Mouse (Mus musculus) T-helper 1 cell (primary cell): ENCODE data around the gene Pttg1ip.

Source experiments
- in situ Hi-C: fragments of 300-600 bp; cut with MboI, MseI; formaldehyde crosslinking; loops from one replicate; pipeline ENCODE4 v1.15.1; 2025; ENCODE audit warnings: high pct_unique_total_duplicates

Pttg1ip gene

DNA sequence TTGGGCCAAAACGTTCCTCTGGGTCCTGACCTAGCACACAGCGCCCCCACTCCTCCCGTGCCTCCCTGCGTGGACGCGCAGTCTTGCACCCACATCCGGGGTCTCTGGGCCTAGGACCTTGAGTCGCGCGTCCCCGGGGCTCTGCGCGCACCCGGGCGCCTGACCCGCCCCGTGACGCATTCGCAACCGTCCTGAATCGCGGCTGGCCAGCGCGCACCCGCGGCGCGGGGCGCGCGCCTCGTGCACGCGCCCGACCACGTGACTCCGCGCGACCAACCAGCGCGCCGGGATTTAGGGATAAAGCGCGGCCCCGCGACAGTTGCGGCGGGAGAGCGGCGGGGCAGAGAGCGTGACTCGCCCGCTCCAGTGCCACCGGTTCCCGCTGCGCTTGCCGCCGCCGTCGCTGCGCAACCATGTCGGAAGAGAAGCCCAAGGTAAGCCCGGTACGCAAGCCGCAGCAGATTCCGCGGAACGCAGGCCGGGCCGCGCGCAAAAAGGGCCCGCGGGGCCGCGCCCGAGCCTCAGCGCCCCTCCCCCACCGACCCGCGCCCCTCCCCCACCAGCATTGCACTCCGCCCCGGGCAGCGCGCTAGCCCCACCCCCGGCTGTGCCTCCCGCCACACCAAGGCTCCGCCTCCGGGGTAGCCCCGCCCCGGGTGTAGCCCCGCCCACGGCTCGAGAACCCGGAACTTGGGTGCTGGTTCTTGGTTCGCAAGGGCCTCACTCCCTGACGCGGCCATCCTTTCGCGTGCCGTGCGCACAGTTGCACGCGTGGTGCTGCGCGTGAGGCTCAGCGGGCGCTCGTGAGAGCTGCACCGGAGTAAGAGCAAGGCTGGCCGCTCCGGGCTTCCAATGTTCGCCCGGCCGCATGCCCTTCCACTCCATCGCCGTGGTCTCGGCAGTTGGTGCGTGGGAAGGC lies 24.6 kb downstream of the Pttg1ip start, which contains the start of the genes Sumo3 and Gm49325:
Sumo3 (plus strand) TSS at position 190 of the 919 bp plus-strand sequence.
Gm49325 (plus strand) TSS at position 290 of the 919 bp plus-strand sequence.
- in situ Hi-C loops, result no loop called here

DNA sequence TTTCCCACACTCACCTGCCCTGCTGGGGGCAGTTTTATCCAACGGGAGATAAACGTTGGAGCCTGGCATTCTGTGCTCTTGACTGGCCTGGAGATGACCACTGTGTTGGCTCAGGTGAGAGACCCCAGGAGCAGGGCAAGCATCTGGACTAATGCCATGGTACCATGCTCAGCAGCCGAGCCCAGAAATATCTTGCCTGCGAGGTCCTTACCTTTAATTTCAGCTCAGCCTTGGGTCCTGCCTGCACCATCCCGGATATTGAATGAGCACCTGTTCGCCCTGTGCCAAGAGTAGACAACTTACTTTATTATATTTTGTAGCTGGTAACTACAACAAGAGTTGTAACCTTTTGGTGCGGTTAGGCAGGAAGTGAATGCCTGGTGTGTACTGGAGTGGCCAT lies 25.3 kb downstream of the Pttg1ip start:
- in situ Hi-C loops, result no loop called here

DNA sequence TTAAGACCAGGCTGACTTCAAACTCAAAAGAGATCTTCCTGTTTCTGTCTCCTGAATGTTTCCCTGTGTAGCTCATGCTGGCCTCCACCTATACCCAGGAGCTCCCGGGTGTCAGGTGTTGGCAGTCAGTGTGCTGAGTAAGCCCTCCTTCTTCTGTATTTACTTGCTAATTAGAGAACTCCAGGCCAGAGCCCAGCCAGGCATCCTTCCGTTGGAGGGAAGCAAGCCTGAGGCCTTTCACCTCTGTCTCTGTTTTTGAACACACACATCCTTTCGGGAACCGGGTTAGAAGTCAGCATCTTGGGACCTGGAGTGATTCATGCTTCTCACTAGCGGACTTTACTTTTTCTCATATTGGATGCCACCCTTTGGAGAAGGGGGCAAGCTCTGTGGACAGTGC lies 25.9 kb downstream of the Pttg1ip start:
- in situ Hi-C loops, result no loop called here

DNA sequence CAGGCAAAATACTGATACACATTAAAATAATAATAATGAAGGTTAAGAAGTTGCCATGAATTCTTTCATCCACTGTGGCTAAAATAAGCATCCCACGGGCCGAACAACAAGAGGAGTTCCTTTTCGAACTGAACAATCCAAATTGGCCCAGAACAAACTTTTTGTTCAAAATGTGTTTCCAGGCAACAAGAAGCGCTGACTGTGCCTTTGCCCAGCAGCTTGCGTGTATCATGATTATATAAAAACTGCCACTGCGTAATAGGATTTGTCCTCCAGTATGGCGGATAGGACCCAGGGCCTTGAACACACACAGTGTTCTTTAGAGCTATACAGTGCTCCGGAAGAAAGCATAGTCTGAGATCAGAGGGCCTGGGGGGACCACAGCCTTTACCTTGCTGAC lies 27.1 kb downstream of the Pttg1ip start:
- in situ Hi-C loops, result no loop called here

DNA sequence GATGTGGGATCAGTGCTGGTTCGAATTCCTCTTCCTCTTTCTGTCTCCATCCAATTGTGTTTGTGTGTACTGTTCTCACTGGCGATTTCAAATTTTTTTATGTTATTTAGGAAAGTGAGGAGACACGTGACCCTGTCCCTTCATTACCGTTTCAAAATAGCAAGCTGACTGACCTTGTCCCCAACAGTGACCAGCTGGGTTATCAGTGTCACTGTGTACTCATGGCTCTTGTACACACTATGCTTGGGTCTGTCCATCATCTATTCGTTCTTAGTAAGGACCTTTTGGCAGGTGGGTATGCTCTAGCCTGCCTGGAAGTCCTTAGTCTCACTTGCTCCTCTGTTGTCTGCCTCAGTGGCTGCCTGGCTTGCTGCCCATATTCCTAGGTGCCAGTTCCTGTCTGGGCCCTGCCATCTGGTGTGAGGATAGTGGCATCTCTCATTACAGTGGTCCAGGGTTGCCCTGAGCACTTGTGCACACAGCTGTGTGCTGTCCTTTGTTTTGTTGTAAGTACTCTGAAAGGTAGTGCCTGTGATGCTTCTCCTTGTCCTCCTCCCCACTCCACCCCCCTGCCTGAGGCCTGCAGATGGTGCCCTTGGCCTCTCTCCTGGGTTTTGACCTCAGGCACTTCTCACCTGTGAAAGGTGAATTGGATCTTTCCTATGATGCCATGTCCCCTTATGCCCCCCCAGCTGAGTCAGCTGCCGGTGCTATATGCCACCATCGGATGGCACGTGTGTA lies 28.9 kb downstream of the Pttg1ip start:
- in situ Hi-C loops, result loop anchor here (5.0 kb wide), 1 partner anchor 1263 kb away; the partner anchor contains the start of gene Dip2a

DNA sequence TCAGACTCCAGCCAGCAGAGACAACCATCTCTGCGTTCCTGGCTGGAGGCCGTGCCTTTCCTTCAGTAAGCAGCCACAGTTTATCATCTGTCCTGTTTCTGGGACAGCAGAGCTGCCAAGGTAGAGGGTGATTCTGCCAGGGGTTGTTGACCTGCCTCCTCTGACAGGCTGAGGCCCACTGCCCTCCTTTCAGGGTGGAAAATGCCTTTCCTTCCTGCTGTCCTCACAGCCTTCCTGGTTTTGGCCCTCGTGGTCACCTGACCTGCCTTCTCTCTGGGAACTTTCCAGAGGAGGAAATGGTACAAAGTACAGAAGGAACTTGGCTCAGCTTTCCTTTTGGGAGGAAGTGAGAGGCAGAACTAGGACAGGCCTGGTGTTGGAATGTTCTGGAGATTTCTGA lies 31.9 kb downstream of the Pttg1ip start:
- in situ Hi-C loops, result loop anchor here (5.0 kb wide), 1 partner anchor 1266 kb away; the partner anchor contains the start of gene Dip2a

DNA sequence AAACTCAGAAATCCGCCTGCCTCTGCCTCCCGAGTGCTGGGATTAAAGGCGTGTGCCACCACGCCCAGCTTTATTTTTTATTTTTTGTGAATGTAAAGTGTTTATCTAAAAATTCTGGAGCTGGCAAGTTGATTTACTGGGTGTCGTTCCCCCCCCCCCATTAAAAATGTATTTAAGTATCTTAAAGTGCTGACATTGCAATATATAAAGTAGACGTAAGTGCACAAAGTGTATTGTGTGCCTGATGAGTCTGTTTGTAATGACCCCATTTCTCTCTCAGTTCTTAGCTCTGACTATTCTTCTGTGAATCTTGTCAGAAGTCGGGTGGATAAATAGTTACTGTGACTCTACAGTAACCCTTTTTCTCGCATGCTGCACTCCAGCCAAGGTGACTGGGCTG lies 34.1 kb downstream of the Pttg1ip start:
- in situ Hi-C loops, result no loop called here

DNA sequence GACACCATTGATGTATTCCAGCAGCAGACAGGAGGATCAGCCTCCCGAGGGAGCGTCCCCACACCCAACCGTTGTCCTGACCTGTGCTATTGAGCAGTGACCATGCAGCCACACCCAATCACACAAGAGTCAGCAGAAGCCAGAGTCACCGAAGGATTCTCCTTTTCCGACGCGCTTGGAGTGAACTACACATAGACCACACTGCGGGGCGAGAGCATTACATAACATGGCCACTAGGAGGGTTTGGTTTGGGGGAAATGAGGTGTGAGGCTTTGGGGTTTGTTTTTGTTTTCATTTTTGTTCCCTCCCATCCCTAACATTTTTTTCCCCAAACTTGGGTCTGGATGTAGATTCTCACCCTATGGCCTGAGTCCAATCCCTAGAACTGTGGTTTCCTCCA lies 34.6 kb downstream of the Pttg1ip start:
- in situ Hi-C loops, result no loop called here

DNA sequence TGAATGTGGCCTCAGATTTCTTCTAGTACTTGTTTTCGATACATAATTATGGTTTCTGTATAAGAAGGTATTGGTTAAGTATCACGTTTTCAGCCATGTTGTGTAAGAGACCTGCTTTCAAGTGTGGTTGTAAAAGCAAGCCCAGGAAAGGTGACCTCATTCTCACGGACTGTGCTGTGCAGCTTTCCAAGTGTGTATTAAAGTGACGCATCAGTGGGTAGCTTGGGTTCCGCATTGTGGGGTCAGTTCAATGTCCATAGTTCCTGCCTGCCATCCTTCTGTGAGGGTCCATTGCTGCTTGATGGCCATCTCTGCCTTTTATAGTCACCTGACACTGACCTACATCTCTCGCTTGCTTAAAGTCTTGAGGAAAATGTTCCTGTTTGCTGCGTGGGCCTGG lies 35.4 kb downstream of the Pttg1ip start:
- in situ Hi-C loops, result no loop called here

DNA sequence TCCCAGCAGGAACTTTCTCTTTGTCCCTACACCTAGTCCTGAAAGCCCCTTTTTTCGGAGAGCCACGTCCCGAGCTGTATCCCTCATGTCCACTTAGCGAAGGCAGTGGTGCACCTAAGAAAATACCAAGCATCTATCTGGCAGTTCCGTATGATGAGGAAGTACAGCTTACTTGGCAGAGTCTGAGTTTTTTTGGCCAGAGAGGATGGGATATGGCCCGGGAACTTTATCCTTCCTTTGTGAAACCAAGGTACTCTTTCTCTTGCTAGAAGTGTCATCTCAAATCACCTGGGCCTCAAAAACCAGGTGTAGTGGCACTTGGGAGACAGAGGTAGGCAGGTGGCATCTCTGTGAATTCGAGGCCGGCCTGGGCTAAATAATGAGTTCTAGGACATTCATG lies 40.0 kb downstream of the Pttg1ip start:
- in situ Hi-C loops, result loop anchor here (5.0 kb wide), 1 partner anchor 104 kb away; the partner anchor contains the start of gene Fam207a

DNA sequence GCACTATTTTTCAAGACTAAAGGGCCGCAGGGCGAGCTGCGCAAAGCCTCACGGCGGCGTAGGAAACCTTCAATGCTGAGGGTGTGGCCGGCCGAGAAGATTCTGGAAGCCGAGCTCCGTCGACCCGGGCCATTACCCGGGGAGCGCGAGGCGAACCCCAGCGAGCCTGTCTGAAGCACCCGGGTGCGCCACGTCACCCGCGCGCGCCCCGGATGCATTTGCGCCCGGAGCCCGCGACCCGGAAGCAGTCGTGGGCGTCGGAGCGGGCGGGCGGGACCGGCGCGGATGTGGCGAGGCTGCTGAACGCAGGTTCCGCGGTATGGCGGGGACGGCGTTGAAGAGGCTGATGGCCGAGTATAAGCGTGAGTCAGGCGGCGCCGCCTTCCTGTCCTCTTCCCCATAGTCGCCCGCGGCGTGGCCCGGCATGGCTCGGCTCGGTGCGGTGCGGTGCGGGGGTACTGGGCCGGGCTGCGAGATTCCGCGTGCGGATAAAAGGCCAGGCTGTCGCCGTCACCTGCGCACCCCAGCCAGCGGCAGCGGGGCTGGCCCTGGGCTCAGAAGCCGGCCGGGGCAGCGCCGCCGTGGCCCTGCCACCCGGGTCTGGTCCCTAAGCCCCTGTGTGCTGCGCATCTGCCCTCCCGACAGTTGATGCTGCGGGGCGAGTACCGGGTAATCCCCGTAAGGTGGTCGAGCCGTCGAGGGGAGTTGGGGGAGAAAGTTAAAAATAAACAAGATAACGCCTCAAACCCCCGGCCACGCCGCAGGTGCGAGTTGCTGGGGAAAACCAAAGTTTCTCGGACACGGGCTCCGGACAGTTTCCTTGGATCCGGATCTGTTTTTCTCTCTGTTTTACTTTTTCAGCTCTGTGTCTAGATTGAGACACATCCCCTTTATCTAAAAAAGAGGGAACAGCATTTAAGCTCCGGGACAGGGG lies 40.8 kb downstream of the Pttg1ip start, which contains the start of gene Ube2g2:
Ube2g2 (plus strand) TSS at position 221 of the 934 bp plus-strand sequence.
- in situ Hi-C loops, result loop anchor here (5.0 kb wide), 1 partner anchor 105 kb away; the partner anchor contains the start of gene Fam207a

DNA sequence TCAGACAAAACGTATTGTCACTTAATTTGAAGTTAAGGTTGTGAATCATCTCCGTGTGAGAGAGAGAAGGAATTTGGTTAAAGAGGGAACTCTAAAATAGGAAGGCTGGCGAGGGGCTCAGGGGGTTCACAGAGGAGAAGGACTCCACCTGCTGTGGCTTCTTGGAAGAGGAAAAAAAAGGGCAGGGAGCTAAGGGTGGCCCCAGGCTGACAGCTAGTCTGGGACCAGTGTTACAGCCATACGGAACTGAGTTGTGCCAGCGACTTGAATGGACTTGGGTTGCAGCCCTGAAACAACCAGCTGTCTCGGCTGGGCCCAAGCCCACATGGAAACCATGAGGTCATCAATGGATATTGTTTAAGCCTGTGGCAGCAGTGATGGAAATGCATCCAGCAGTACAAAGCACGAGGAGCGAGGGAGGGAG lies 41.6 kb downstream of the Pttg1ip start:
- in situ Hi-C loops, result loop anchor here (5.0 kb wide), 1 partner anchor 106 kb away; the partner anchor contains the start of gene Fam207a

DNA sequence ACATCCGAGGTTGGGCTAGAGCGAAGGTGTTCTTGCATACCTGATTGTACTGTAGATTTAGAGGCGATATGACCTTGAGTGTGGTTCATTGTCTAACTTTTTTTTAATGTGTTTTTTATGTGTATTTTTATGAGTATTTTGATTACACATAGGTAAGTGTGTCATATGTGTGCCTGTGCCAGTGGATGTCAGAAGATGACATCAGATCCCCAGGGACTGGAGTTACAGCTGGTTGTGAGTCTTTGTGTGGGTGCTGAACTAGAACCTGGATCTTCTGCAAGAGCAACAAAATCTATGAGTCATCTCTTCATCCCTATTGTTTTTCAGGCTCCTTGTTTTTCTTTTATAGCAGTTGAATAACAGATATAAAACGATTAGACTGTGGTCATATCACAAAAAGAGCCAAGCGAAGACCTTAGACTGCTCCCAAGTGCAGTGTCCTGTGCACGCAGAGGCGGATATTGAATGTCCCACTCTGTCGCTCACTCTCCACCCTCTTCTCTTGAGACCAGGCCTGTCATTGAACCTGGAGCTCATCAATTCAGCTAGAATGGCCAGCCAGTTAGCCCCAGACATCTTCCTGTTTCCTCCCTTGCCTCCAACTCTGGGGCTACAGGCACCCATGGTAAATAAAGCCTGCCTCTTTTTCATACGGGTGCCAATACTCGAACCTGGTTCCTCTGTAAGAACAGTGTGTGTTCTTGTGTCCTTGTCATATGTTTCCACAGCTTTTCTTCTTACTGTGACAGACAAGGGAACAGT lies 42.3 kb downstream of the Pttg1ip start:
- in situ Hi-C loops, result loop anchor here (5.0 kb wide), 1 partner anchor 107 kb away; the partner anchor contains the start of gene Fam207a

DNA sequence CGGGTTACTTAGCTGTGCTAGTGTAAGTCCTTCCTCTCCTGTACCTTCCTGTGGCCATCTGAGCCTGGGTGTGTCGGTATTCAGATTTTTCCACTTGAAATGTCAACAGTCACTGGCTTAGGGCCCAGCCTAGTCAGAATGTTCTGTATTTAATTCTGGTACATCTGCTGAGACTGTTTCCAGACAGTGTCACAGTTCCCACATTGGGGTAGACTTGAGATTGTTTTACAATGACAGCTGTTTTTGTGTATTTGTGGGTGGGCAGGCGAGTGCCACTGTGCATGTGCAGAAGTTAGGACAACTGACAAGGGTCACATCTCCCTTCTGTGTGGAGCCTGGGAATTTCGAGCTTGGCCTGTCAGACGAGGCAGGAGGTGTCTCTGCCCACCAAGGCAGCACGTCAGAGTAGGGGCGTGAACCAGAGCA lies 43.1 kb downstream of the Pttg1ip start:
- in situ Hi-C loops, result loop anchor here (5.0 kb wide), 1 partner anchor 107 kb away; the partner anchor contains the start of gene Fam207a

DNA sequence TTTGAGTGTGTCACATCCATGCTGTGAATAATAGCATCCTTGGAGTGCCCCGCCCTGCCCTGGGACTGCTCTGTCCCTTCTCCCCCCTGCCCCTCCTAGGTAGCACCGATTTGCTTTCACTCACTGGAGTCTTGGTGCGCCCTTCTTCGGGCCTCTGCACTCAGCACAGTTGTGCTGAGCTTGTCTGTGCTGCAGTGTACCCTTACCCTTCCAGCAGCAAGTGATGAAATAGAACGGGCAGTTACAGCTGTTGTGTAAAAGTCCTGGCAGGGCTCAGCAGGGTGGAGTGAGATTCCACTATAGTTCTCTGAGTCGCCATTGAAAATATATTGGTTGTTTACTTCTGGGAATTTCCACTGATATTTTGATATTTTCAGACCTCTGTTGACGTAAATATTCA lies 44.5 kb downstream of the Pttg1ip start:
- in situ Hi-C loops, result no loop called here

DNA sequence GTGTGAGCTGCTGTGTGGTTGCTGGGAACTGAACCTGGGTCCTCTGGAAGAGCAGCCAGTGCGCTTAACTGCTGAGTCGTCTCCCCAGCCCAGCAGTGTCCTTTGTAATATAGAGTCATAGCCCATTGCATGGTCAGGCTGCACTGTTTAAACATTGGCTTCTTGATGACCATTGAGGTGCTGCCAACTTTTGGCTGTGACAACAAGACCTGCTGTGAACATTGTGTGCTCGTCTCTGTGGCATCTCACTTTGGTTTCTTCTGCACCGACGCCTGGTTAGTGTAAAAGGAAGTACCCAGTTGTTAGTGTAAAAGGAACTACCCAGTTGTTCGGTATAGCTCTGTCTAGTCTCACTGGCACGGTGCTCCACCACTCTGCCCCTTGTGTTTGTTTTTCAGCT lies 45.1 kb downstream of the Pttg1ip start:
- in situ Hi-C loops, result no loop called here

DNA sequence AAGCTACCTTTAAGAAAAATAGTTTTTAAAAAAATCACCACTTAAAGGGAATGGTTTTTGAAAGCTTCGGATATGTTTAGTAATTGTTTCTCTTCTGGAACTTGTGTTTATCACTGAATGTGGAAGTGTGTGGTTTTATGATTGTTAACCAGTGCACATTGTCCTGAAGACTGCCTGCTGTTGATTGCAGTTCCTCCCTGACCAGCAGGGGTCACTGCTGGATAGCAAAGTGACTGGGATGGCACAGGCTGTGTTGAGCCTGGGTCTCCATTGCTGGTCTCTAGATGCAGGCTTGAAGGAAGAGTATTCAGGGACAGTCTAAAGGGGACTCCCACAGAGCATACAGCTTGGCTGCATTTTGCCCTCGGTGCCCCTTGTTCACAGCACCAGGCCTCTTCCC lies 46.0 kb downstream of the Pttg1ip start:
- in situ Hi-C loops, result no loop called here

DNA sequence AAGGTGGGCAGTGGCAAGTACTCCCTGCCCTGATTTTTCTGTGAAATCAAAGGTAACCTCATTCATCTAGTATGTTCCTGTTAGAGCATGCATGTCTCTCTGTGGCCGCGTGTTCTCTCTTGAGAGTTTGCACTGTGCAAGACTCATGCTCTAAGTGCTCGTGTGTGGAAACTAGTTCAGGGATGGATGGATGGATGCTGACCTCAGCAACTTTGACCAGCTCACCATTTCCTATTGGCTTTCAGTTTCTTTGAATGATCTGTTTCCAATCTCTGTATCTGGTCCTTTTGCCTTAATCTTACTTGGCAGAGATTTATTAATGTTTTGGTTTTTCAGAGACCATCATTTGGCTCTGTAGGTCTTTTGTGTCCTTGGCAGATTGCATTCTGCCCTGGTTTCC lies 47.6 kb downstream of the Pttg1ip start:
- in situ Hi-C loops, result no loop called here

DNA sequence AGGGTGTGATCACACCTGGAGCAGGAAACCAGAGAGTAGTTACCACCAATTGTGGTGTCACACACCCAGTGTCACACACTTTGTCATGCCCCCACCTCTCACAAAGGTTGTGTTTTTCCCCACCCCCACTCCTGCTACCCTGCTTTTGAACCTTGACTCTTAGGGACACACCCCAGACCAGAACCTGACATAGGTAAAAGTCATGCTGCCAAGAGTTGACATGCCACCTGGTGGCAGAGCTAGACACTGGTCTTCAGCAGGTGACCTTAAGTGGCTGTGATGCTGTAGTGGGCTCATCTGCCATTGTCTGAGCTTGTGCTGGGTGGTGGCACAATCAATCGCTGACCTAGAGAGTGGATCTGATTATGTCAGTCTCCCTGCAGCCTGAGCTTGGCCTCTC lies 48.5 kb downstream of the Pttg1ip start:
- in situ Hi-C loops, result no loop called here

DNA sequence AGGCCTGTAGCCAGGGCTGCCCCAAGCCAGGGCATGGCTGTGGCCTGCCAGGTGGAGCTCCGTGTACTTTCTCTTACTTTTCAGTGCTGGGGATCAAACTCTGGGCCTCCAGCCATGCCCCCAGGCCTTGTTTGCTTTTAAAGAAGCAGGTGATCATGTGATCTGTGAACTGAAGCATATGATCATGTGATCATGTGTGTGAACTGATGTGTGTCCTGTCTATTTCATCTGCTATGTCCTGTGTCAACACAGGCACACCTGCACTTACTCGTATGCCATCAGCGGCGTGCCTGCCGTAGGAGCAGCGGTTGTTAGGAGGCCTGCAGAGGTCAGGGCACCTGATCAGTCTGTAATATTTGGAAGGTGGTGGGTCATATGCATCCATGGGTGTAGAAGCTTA lies 52.5 kb downstream of the Pttg1ip start:
- in situ Hi-C loops, result no loop called here
